Comparison of ENCODE assay signal across 26 mouse cellular contexts in genomic region chr2:181058193-181058592, GRCm38 (mm10). TPM values are rescaled to one million over a fixed set of nuclear protein-coding genes. Genes with fewer than 3 reads are reported as not detected.
DNase-seq lines count a peak whose midpoint lies in the region; ATAC-seq lines count a peak whose summit lies in the region.
"Had no signal": no experiment of that assay in that cellular context is flagged by ENCODE, and none has a peak within 500 bp of the region (broad histone marks: within the 10 kb centered on the region; RNA-seq: fewer than 3 reads in every experiment).

No protein-coding gene starts in this region.

- H3K4me2 ChIP-seq in hindbrain, embryonic 11.5 days (replicated peaks; ENCODE audit: low read depth, low read length), result no peak overlapping the region
- H3K4me2 ChIP-seq in hindbrain, embryonic 16.5 days (ENCODE audit: low read length), result no peak overlapping the region
- H3K4me2 ChIP-seq in hindbrain, embryonic 13.5 days, result no peak overlapping the region
- H3K4me2 ChIP-seq in midbrain, embryonic 11.5 days, result no peak overlapping the region
- H3K4me2 ChIP-seq in neural tube, embryonic 13.5 days, result no peak overlapping the region
- H3K4me2 ChIP-seq: embryonic facial prominence, embryonic 13.5 days; forebrain, embryonic 13.5 days; intestine, embryonic 15.5 days; limb, embryonic 12.5 days; liver, embryonic 11.5 days had no signal

- peak; percentile 37 for DNase-seq in hindbrain, embryonic 11.5 days (ENCODE audit: low spot score)
- DNase-seq in midbrain, embryonic 11.5 days (ENCODE audit: low spot score, missing footprints), result no peak
- DNase-seq in left cerebral cortex, postnatal 10 days (ENCODE audit: extremely low spot score in 1 of 2, low spot score in 2 of 2), result no peak
- DNase-seq in adrenal gland, adult 18-20 months (ENCODE audit: low spot score in 2 of 2), result no peak
- DNase-seq: adrenal gland, postnatal 10 days; cerebellum, adult 8-10 months; gastrocnemius, adult 2 months; kidney, adult 8-10 months; kidney, postnatal 10 days; liver, postnatal 0 days; lung, postnatal 14 days had no signal

- H3K9me3 ChIP-seq in hindbrain, embryonic 11.5 days (ENCODE audit: control insufficient read depth, low read length), result no peaks in the 10 kb centered on the region
- no peaks in the 10 kb centered on the region for H3K9me3 ChIP-seq in hindbrain, embryonic 16.5 days (ENCODE audit: control insufficient read depth, low read length)
- no peaks in the 10 kb centered on the region for H3K9me3 ChIP-seq in hindbrain, embryonic 13.5 days
- H3K9me3 ChIP-seq in midbrain, embryonic 11.5 days (ENCODE audit: control insufficient read depth, low read length), result no peaks in the 10 kb centered on the region
- H3K9me3 ChIP-seq in neural tube, embryonic 13.5 days, result no peaks in the 10 kb centered on the region
- H3K9me3 ChIP-seq: embryonic facial prominence, embryonic 13.5 days; forebrain, embryonic 13.5 days; heart, embryonic 10.5 days; intestine, embryonic 15.5 days; limb, embryonic 12.5 days had no signal

- peak; percentile 58; the same call in 1 of the 2 replicates for ATAC-seq in hindbrain, embryonic 11.5 days (ENCODE audit: low FRiP score)
- ATAC-seq in hindbrain, embryonic 16.5 days, result no peak
- ATAC-seq in hindbrain, embryonic 13.5 days (ENCODE audit: low FRiP score), result no peak
- ATAC-seq in midbrain, embryonic 11.5 days (ENCODE audit: low FRiP score), result 0 out of 2 replicates have a peak, but pooled peaks have one; percentile 27
- ATAC-seq in neural tube, embryonic 13.5 days (ENCODE audit: low read depth), result peak; percentile 43; the same call in 1 of the 2 replicates
- ATAC-seq: activated CD4-positive, CD25-positive, alpha-beta regulatory T cell, adult 4 months; forebrain, embryonic 13.5 days; intestine, embryonic 15.5 days; liver, postnatal 0 days had no signal

- H3K27ac ChIP-seq in hindbrain, embryonic 11.5 days (ENCODE audit: low read depth, low read length), result 0 out of 2 replicates have a peak overlapping the region, but pooled peaks have one; percentile 7
- no peak overlapping the region for H3K27ac ChIP-seq in hindbrain, embryonic 16.5 days (ENCODE audit: low read depth, low read length)
- no peak overlapping the region for H3K27ac ChIP-seq in hindbrain, embryonic 13.5 days
- 0 out of 2 replicates have a peak overlapping the region, but pooled peaks have one; percentile 7 for H3K27ac ChIP-seq in midbrain, embryonic 11.5 days (ENCODE audit: low read depth, low read length)
- H3K27ac ChIP-seq in neural tube, embryonic 13.5 days (replicated peaks), result no peak overlapping the region
- H3K27ac ChIP-seq: embryonic facial prominence, embryonic 13.5 days; forebrain, embryonic 13.5 days; gastrocnemius, adult 2 months; heart, embryonic 10.5 days; intestine, embryonic 15.5 days; limb, embryonic 12.5 days had no signal

- H3K36me3 ChIP-seq in hindbrain, embryonic 11.5 days (ENCODE audit: control insufficient read depth, insufficient read depth, low read length), result no peaks in the 10 kb centered on the region
- H3K36me3 ChIP-seq in hindbrain, embryonic 16.5 days (ENCODE audit: control insufficient read depth, insufficient read depth, low read length), result no peaks in the 10 kb centered on the region
- no peaks in the 10 kb centered on the region for H3K36me3 ChIP-seq in hindbrain, embryonic 13.5 days
- no peaks in the 10 kb centered on the region for H3K36me3 ChIP-seq in midbrain, embryonic 11.5 days (ENCODE audit: control insufficient read depth, insufficient read depth, low read length)
- H3K36me3 ChIP-seq in neural tube, embryonic 13.5 days, result no peaks in the 10 kb centered on the region
- H3K36me3 ChIP-seq: embryonic facial prominence, embryonic 13.5 days; heart, embryonic 10.5 days; intestine, embryonic 15.5 days; limb, embryonic 12.5 days had no signal

- H3K4me3 ChIP-seq in hindbrain, embryonic 11.5 days (ENCODE audit: low read depth, low read length), result no peak overlapping the region
- no peak overlapping the region for H3K4me3 ChIP-seq in hindbrain, embryonic 16.5 days (ENCODE audit: low read length)
- no peak overlapping the region for H3K4me3 ChIP-seq in hindbrain, embryonic 13.5 days
- no peak overlapping the region for H3K4me3 ChIP-seq in midbrain, embryonic 11.5 days (ENCODE audit: low read depth, low read length)
- no peak overlapping the region for H3K4me3 ChIP-seq in neural tube, embryonic 13.5 days
- H3K4me3 ChIP-seq: embryonic facial prominence, embryonic 13.5 days; erythroblast, embryonic 14.5 days; forebrain, embryonic 13.5 days; gastrocnemius, adult 2 months; heart, embryonic 10.5 days; intestine, embryonic 15.5 days; limb, embryonic 12.5 days had no signal

- H3K9ac ChIP-seq in hindbrain, embryonic 11.5 days (ENCODE audit: low read depth, low read length), result no peak overlapping the region
- H3K9ac ChIP-seq in hindbrain, embryonic 16.5 days (ENCODE audit: low read depth, low read length), result no peak overlapping the region
- H3K9ac ChIP-seq in hindbrain, embryonic 13.5 days, result 0 out of 2 replicates have a peak overlapping the region, but pooled peaks have one; percentile 1
- H3K9ac ChIP-seq in midbrain, embryonic 11.5 days (ENCODE audit: low read length), result no peak overlapping the region
- no peak overlapping the region for H3K9ac ChIP-seq in neural tube, embryonic 13.5 days
- H3K9ac ChIP-seq: embryonic facial prominence, embryonic 13.5 days; forebrain, embryonic 13.5 days; intestine, embryonic 15.5 days; limb, embryonic 12.5 days; liver, postnatal 0 days had no signal

- 39% methylated on average over 3 of the region's 3 CpGs for WGBS in hindbrain, embryonic 11.5 days
- 26% methylated on average over 3 of the region's 3 CpGs for WGBS in hindbrain, embryonic 16.5 days
- WGBS in hindbrain, embryonic 13.5 days, result 22% methylated on average over 3 of the region's 3 CpGs
- 74% methylated on average over 3 of the region's 3 CpGs for WGBS in midbrain, embryonic 11.5 days
- WGBS in neural tube, embryonic 13.5 days, result 2% methylated on average over 3 of the region's 3 CpGs

- H3K27me3 ChIP-seq in hindbrain, embryonic 11.5 days (ENCODE audit: control insufficient read depth, insufficient read depth, low read length), result 0 out of 2 replicates have a peak, but pooled peaks cover 2% of the 10 kb centered on the region
- H3K27me3 ChIP-seq in hindbrain, embryonic 16.5 days (replicated peaks; ENCODE audit: control insufficient read depth, insufficient read depth, low read length), result no peaks in the 10 kb centered on the region
- 0 out of 2 replicates have a peak, but pooled peaks cover 14% of the 10 kb centered on the region for H3K27me3 ChIP-seq in hindbrain, embryonic 13.5 days
- H3K27me3 ChIP-seq in midbrain, embryonic 11.5 days (ENCODE audit: control insufficient read depth, insufficient read depth, low read length), result no peaks in the 10 kb centered on the region
- H3K27me3 ChIP-seq in neural tube, embryonic 13.5 days, result no peaks in the 10 kb centered on the region
- H3K27me3 ChIP-seq: intestine, embryonic 15.5 days had no signal

- peaks cover 2% of the 10 kb centered on the region for H3K4me1 ChIP-seq in hindbrain, embryonic 11.5 days (replicated peaks; ENCODE audit: control insufficient read depth, insufficient read depth, low read length)
- no peaks in the 10 kb centered on the region for H3K4me1 ChIP-seq in hindbrain, embryonic 16.5 days (ENCODE audit: control insufficient read depth, insufficient read depth, low read depth, low read length)
- peaks cover 31% of the 10 kb centered on the region for H3K4me1 ChIP-seq in hindbrain, embryonic 13.5 days (replicated peaks)
- peaks cover 6% of the 10 kb centered on the region for H3K4me1 ChIP-seq in midbrain, embryonic 11.5 days (ENCODE audit: control insufficient read depth, insufficient read depth, low read length)
- H3K4me1 ChIP-seq in neural tube, embryonic 13.5 days (replicated peaks), result peaks cover 32% of the 10 kb centered on the region
- H3K4me1 ChIP-seq: intestine, embryonic 15.5 days had no signal

- intact Hi-C loops in left cerebral cortex, postnatal 10 days (cut with DNase I), result loop anchor here (5.0 to 10.0 kb wide), 2 partner anchors 61 to 133 kb away; partner anchors contain the start of genes Birc7 and Ythdf1

RNA-seq across cellular contexts. Expression of gene Chrna4, which starts 14.8 kb away (rescaled TPM):
- polyA plus RNA-seq in hindbrain, embryonic 11.5 days (2014; fragmentation: Nextera tagmentation; extraction: Ambion mirVana), result 45.0 and 54.1 TPM in 2 replicates
- 40.4 and 43.8 TPM in 2 replicates for polyA plus RNA-seq in hindbrain, embryonic 16.5 days (2015; fragmentation: Nextera tagmentation; extraction: Ambion mirVana)
- 33.6 and 37.0 TPM in 2 replicates for polyA plus RNA-seq in hindbrain, embryonic 13.5 days (2015; fragmentation: Nextera tagmentation; extraction: Ambion mirVana)
- 41.2 and 44.2 TPM in 2 replicates for polyA plus RNA-seq in midbrain, embryonic 11.5 days (2014; fragmentation: Nextera tagmentation; extraction: Ambion mirVana)
- 42.9 and 43.0 TPM in 2 replicates for polyA plus RNA-seq in neural tube, embryonic 13.5 days (2015; fragmentation: Nextera tagmentation; extraction: Ambion mirVana)
- 10 to 100 TPM; 40.5 to 44.1 TPM for total RNA-seq in left cerebral cortex, postnatal 10 days (2021)
- 10 to 100 TPM in 1 of 2 experiments, 1 to 10 TPM in 1; 4.3 to 26.9 TPM for total RNA-seq in adrenal gland, adult 18-20 months (2021)
- total RNA-seq: common myeloid progenitor, adult 5-6 weeks; gastrocnemius, adult 2 months; hematopoietic stem cell, adult 5-6 weeks; megakaryocyte progenitor cell, adult 5-6 weeks had no signal
- polyA plus RNA-seq: activated CD4-positive, CD25-positive, alpha-beta regulatory T cell, adult 4 months; erythroblast, embryonic 14.5 days; spleen, adult 2 months had no signal

Comparison
In these comparisons a context has a peak if more than half of its experiments do, and no peak if none do; other contexts are left out.
1. ATAC-seq: peak in hindbrain, embryonic 11.5 days (single experiment), midbrain, embryonic 11.5 days (single experiment) and neural tube, embryonic 13.5 days (single experiment); none in hindbrain, embryonic 16.5 days (single experiment) and hindbrain, embryonic 13.5 days (single experiment).
2. H3K27ac ChIP-seq: peak in hindbrain, embryonic 11.5 days (single experiment) and midbrain, embryonic 11.5 days (single experiment); none in hindbrain, embryonic 16.5 days (single experiment), hindbrain, embryonic 13.5 days (single experiment) and neural tube, embryonic 13.5 days (single experiment).